Mouse (Mus musculus) testis, adult 2 months (tissue): ENCODE measurements at regions not wholly inside any gene's neighbourhood (a gene's known extent, or its start where the extent isn't known, plus 50 kb on each side); places are given as distances from the start of the nearest gene placed in this dataset.

Source experiments
- H3K27ac ChIP-seq: fragments of 200-500 bp; 2 replicates; pipeline ENCODE4 v1.5.1; 2012; ENCODE audit warnings: low read depth, low read length; ENCODE audit not compliant: control insufficient read depth, insufficient read depth
- H3K27me3 ChIP-seq: fragments of 200-500 bp; 2 replicates; pipeline ENCODE4 v1.6.1; 2012; ENCODE audit warnings: mild to moderate bottlenecking, low read length, moderate library complexity; ENCODE audit not compliant: control insufficient read depth, insufficient read depth
- H3K36me3 ChIP-seq: fragments of 200-500 bp; 2 replicates; pipeline ENCODE4 v1.6.1; 2012; ENCODE audit warnings: mild to moderate bottlenecking, low read length; ENCODE audit not compliant: control insufficient read depth, insufficient read depth
- H3K4me1 ChIP-seq: fragments of 200-500 bp; 2 replicates; pipeline ENCODE4 v1.6.1; 2012; ENCODE audit warnings: low read length; ENCODE audit not compliant: control insufficient read depth, insufficient read depth
- H3K4me3 ChIP-seq: fragments of 200-500 bp; 2 replicates; pipeline ENCODE4 v1.5.1; 2012; ENCODE audit warnings: low read depth, mild to moderate bottlenecking, low read length, moderate library complexity, mixed read lengths; ENCODE audit not compliant: control insufficient read depth
- CTCF ChIP-seq: fragments of 200-500 bp; IDR thresholded peaks from 2 replicates; pipeline ENCODE4 v1.5.1; 2012; ENCODE audit warnings: low read depth, mild to moderate bottlenecking, inconsistent platforms, low read length, moderate library complexity; ENCODE audit not compliant: control insufficient read depth, insufficient read depth, insufficient replicate concordance
- POLR2A ChIP-seq: fragments of 200-500 bp; IDR thresholded peaks from 2 replicates; pipeline ENCODE4 v1.6.1; 2012; ENCODE audit warnings: low read depth, mild to moderate bottlenecking, inconsistent platforms, low read length, moderate library complexity; ENCODE audit not compliant: control insufficient read depth

DNA sequence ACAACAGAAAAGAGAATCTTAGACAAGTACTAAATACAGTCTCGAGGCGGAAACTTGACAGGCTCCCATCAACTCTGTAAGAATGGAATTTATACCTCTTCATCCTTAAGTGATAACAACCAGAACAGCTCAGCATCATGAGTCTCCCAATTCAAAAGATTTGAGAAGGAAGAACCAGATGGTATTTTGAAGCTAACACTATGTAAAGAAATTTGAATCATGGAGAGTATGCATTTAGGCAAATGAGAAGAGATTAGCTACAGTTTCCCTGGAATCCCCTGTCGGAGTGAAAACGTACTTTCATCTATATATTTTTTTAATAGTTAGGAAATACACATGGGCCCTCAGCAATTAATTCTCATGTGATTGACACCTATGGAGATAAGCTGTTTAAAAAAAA is 140.9 kb downstream of the Nrip1 start:
- TF ChIP-seq POLR2A: no peak
- no peak for TF ChIP-seq CTCF
- Histone ChIP-seq H3K27me3 (no peaks in the 10 kb centered on the region), H3K27ac (no peak overlapping the region), H3K36me3 (no peaks in the 10 kb centered on the region), H3K4me3 (no peak overlapping the region), H3K4me1 (no peaks in the 10 kb centered on the region)

DNA sequence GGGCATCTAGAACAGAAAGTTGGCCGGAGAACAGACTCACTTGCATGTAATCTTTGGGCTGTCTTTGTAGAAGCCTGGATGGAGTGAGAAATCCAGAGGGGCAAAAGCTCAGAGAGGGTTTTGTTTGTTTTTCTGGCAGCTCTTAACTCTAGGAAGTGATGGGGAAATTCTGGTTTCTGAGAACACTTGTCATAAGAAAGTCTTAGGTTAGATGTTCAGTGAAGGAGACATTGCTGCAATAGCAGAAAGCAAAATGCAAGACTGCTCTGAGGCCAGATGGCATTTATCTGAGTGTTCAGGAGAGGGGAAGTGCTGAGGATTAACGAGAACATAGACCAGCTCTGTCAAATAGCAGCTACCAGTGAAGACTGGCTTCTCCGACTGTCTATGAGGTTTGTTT is 141.5 kb downstream of the Nrip1 start:
- Histone ChIP-seq H3K4me3 (no peak overlapping the region), H3K36me3 (no peaks in the 10 kb centered on the region), H3K4me1 (no peaks in the 10 kb centered on the region), H3K27ac (no peak overlapping the region), H3K27me3 (no peaks in the 10 kb centered on the region)
- TF ChIP-seq POLR2A (no peak), CTCF (no peak)

DNA sequence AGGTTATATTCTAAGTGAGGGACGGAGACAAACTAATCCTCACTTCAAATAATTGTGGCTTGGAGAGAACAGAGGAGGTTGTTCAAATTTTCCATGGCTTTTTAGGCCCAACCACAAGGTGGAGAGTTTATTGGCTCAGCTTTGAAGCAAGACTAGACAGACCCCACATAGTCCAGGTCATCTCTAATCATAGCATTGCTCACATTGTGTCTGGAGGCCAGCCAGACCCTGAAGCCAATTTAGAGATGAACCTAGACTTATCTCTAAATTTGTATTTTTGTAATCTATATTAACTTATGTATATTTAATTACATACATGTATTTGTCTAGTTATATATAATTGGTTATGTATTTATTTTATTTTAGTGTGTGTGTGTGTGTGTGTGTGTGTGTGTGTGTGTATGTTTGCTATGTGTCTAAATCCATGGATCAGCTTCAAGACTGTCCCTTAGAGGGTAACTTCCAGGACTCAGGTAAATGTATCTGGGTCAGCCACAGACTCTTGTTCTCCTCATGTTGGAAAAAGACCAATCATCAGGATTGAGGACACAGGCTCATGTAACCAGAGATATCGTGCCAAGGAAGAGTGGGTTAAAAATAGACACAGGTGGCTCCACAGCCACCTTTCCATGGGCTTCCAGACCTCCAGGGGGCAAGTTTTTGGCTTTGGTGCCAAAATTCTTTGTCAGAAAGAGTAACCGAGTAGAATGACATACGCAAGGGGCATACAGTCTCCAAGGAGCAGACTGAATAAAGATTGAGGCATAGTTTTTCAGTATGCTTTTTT is 142.9 kb downstream of the Nrip1 start:
- Histone ChIP-seq H3K27me3 (no peaks in the 10 kb centered on the region), H3K4me1 (no peaks in the 10 kb centered on the region), H3K27ac (no peak overlapping the region), H3K36me3 (no peaks in the 10 kb centered on the region), H3K4me3 (no peak overlapping the region)
- TF ChIP-seq POLR2A (no peak), CTCF (no peak)

DNA sequence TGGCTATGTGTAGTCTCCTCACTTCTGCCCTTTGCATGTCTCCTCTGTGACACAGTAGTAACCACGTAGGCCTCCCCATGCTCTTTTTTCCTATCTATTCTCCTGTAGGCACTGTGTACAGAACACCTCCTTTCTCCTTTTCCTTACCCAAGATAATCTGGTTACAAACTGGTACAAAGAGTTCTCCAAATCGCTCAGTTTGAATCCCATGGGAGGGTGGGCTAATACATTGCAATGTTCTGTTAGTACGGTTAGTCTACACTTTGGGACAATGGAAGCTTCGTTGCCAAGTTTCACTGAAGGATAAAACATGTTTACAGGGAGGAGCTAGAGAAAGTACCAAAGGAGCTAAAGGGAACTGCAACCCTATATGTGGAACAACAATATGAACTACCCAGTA is 145.2 kb downstream of the Nrip1 start:
- no peak overlapping the region for H3K4me3 ChIP-seq
- TF ChIP-seq POLR2A (no peak), CTCF (no peak)
- no peak overlapping the region for H3K27ac ChIP-seq
- H3K36me3 ChIP-seq: no peaks in the 10 kb centered on the region
- H3K4me1 ChIP-seq: no peaks in the 10 kb centered on the region
- no peaks in the 10 kb centered on the region for H3K27me3 ChIP-seq

DNA sequence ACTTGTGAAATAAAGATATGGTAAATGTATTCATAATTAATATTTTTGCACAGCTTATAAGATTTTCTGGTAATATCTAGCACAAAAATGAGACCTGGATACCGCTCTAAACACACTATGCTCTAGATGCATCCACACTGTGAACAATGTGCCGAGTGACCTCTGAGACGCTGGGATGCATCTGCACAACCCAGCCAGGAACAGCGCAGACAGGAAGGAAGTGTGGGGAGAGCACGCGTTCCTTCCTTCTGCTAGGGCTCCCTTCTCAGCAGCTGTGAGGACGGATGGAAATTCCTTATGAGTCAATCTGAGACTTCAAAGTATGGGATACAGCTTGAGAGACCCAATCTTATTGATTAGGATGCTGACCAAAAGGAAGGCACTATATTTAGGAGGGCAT is 147.2 kb downstream of the Nrip1 start:
- TF ChIP-seq CTCF: no peak
- no peak for TF ChIP-seq POLR2A
- no peak overlapping the region for H3K27ac ChIP-seq
- no peak overlapping the region for H3K4me3 ChIP-seq
- H3K27me3 ChIP-seq: no peaks in the 10 kb centered on the region
- H3K36me3 ChIP-seq: no peaks in the 10 kb centered on the region
- no peaks in the 10 kb centered on the region for H3K4me1 ChIP-seq

DNA sequence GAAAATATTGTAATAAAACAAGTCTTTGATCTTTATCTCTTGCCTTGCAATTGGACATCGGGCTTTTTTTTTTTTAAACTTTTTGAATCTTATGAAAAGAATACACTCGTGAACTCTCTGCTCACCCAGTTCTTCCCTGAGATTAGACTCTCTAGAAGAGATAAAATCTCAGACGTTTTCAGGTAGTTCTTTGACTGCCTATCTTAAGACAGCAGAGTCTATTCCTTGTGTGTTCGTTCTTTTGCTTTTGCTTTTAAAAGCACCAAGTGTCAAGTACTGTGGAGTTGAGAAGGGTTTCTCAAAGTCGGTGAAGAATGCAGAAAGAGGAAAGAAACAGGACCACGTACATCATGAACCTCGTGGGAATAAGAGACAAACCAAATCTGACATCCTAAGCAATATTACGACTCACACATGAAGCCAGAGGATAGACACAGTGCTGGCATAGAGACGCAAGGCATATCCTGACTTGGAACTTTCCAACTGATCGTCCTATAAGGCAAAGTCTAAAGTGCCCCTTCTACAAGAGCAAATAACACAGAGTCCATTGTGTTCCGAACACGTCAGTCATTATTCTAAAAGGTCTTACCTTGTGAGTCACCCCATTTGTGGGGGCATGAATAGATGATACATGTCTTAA is 147.9 kb downstream of the Nrip1 start:
- no peaks in the 10 kb centered on the region for H3K4me1 ChIP-seq
- TF ChIP-seq CTCF (no peak), POLR2A (no peak)
- H3K27me3 ChIP-seq: no peaks in the 10 kb centered on the region
- H3K4me3 ChIP-seq: no peak overlapping the region
- no peaks in the 10 kb centered on the region for H3K36me3 ChIP-seq
- H3K27ac ChIP-seq: no peak overlapping the region

DNA sequence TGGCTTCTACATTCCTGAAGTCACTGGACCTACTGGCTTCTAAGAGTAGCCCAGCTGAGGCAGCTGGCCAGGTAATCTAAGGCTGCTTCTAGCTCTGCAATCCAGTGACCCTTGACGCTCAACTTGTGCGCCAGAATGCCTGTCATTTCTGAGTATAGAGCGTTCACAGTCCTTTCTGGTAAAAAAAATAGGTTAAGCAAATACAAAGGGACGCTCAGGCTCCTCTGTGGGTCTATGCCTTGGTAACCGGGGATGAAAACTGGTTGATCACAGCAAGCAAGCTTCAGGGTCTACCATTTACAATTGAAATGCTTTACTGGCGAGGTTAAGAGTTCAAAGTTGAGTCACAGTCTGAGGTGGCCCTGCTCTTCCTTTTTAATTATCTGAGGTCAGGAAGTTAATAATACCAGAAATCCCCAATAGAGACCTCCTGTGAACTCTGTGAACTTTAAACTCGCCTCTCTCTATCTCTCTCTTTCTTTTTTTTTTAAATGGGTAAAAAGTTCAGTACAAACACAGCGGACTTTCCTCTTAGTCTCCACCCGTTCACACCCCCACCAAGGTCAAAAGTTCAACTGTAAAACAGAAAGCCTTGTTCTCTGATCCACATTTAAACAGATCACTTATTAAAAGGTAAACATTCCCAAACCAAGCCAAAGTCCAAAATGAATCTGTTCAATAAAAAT is 148.6 kb downstream of the Nrip1 start:
- no peak overlapping the region for H3K4me3 ChIP-seq
- H3K27ac ChIP-seq: no peak overlapping the region
- no peaks in the 10 kb centered on the region for H3K36me3 ChIP-seq
- H3K4me1 ChIP-seq: no peaks in the 10 kb centered on the region
- no peaks in the 10 kb centered on the region for H3K27me3 ChIP-seq
- TF ChIP-seq POLR2A (no peak), CTCF (no peak)

DNA sequence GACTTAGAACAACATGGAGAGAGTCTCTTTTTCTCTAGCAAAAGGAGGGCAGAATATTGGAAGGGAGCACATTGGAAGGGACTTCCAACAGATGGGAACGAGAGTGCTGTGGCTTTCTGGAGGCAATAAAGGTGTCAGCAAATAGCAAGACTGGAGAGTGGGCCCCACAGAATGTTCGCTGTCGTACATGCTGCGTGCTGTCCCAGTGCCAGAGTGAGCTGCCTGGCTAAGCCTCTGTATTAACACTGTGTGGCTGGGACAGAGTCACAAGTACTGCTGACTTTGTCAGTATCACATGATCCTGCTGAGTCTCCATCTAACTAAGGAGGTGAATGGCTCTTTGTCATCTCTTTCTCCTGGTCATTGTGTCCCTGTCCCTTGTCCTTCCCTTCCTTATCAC is 149.9 kb downstream of the Nrip1 start:
- Histone ChIP-seq H3K36me3 (no peaks in the 10 kb centered on the region), H3K4me1 (no peaks in the 10 kb centered on the region), H3K27ac (no peak overlapping the region), H3K4me3 (no peak overlapping the region), H3K27me3 (no peaks in the 10 kb centered on the region)
- TF ChIP-seq CTCF (no peak), POLR2A (no peak)
